Mouse (Mus musculus) embryonic facial prominence, embryonic 14.5 days (tissue): ENCODE results near the gene Ptprt. TPM values are rescaled to one million over a fixed set of nuclear protein-coding genes. Genes with fewer than 3 reads are reported as not detected.

Experiments
- ATAC-seq: fragments of 200-750 bp; cut with Nextera tagmentation; 2 replicates; pipeline ENCODE4 v1.8.0; 2017; ENCODE audit warnings: low read depth, moderate number of reproducible peaks, moderate TSS enrichment
- DNase-seq: peaks from one replicate; pipeline ENCODE4 v3.0.0-alpha.2; 2015; ENCODE audit warnings: low spot score
- H3K27ac ChIP-seq: fragments of 300-500 bp; sonication (generic); replicated peaks from 2 replicates; pipeline ENCODE4 v1.5.1; 2014; ENCODE audit warnings: low read depth, mild to moderate bottlenecking, low read length, moderate library complexity
- H3K27me3 ChIP-seq: fragments of 300-500 bp; sonication (generic); replicated peaks from 2 replicates; pipeline ENCODE4 v1.6.1; 2014; ENCODE audit warnings: low read length; ENCODE audit not compliant: control insufficient read depth, insufficient read depth
- H3K36me3 ChIP-seq: fragments of 300-500 bp; sonication (generic); 2 replicates; pipeline ENCODE4 v1.6.1; 2014; ENCODE audit warnings: low read length, mixed read lengths; ENCODE audit not compliant: control insufficient read depth, insufficient read depth
- H3K4me1 ChIP-seq: fragments of 300-500 bp; sonication (generic); 2 replicates; pipeline ENCODE4 v1.6.1; 2014; ENCODE audit warnings: antibody characterized with exemption, low read length; ENCODE audit not compliant: control insufficient read depth, insufficient read depth
- H3K4me2 ChIP-seq: fragments of 300-500 bp; sonication (generic); 2 replicates; pipeline ENCODE4 v1.6.1; 2014; ENCODE audit warnings: low read depth, mild to moderate bottlenecking, low read length, moderate library complexity, mixed read lengths
- H3K4me3 ChIP-seq: fragments of 300-500 bp; sonication (generic); 2 replicates; pipeline ENCODE4 v1.5.1; 2014; ENCODE audit warnings: low read depth, mild to moderate bottlenecking, low read length
- H3K9ac ChIP-seq: fragments of 300-500 bp; sonication (generic); 2 replicates; pipeline ENCODE4 v1.6.1; 2014; ENCODE audit warnings: low read depth, mild to moderate bottlenecking, low read length, moderate library complexity, mixed read lengths
- H3K9me3 ChIP-seq: fragments of 300-500 bp; sonication (generic); 2 replicates; pipeline ENCODE4 v1.6.1; 2016; ENCODE audit warnings: low read length; ENCODE audit not compliant: control insufficient read depth
- WGBS: fragments of 180-500 bp; shearing (Covaris S2); extraction: QIAGEN DNeasy Blood & Tissue Kit; methylation state at CpG from one replicate; pipeline ENCODE4 v1.1.7; 2014; 5-methylcytosine and 5-hydroxymethylcytosine counted together
- polyA plus RNA-seq: library from polyadenylated mRNA; unstranded; fragments of >200 nt; fragmentation: Nextera tagmentation; extraction: Ambion mirVana; gene quantifications from 2 replicates; pipeline ENCODE4 v1.2.1, GENCODE M21; 2014

The Ptprt gene
- polyA plus RNA-seq, 1 experiment from 2014 or later, result 3.0 TPM

DNA sequence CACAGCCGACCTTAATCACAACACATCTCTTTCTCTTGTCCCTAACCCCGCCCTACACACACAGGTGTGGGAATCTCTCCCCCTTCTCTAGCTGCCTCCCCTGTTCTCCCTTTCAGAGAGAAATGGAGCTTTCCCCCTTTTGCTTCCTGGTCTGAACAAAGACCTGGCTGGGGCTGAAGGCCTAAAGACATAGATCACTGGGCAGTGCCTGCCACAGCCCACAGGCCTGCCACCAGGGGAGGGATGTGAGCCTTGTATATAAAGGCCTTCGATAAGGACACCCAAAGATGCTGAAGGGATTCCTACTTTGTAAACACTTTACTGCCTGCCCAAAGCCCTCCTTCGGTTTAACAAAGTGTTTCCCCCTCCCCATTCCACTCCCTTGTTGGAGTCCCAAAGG is 786 bp upstream of the Ptprt start:
- DNase-seq, result no peak
- no peak overlapping the region for H3K9ac ChIP-seq

DNA sequence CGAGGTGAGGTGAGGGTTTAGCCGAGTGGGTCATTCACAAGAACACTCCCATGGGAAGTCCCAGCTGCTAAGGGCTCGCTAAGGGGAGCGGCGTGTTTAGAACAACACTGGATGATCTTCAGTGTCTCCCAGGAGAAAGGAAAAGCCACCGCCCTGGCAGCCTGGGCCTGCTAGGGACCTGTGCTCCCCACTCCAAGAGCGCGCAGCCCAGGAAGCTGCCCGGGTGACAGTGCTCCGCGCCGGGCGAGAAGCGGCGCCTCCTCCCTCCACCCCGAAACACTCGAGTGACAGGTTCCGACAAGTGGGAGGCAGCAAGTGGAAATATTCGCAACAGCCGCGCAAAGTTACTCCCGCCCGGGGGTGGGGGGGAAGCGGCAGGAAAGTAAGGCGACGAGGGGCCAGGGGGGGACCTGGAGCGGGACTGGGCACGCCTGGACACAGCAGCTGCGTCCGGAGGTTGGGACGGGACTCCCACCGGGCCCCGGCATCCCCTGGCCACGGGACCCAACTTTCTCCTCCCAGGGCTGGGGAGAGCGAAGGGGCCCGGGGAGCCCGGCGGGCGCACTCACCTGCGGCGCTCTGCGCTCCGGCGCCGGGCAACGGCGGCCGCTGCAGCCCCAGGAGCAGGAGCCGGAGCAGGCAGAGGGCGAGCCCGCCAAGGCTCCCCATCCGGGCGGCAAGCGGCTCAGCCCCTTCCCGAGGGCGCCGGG is 561 bp downstream of the Ptprt start:
- DNase-seq (peak; percentile 20), ATAC-seq (peak; percentile 31; the same call in 1 of the 2 replicates)
- H3K4me3 ChIP-seq, result peak overlapping the region; percentile 54
- H3K36me3 ChIP-seq, result no peaks in the 10 kb centered on the region
- H3K4me1 ChIP-seq, result peaks cover 9% of the 10 kb centered on the region; the same call in 1 of the 2 replicates
- no peak overlapping the region for H3K27ac ChIP-seq
- peak overlapping the region; percentile 37 for H3K9ac ChIP-seq
- H3K9me3 ChIP-seq, result no peaks in the 10 kb centered on the region
- H3K27me3 ChIP-seq, result peaks cover 70% of the 10 kb centered on the region
- 0% methylated on average over 24 of the region's 57 CpGs for WGBS
- H3K4me2 ChIP-seq, result peak overlapping the region; percentile 82

More for the DNA sequence above, 786 bp upstream of the Ptprt start:
- H3K9me3 ChIP-seq, result no peaks in the 10 kb centered on the region
- peak overlapping the region; percentile 82; the same call in 1 of the 2 replicates for H3K4me2 ChIP-seq
- peaks cover 9% of the 10 kb centered on the region; the same call in 1 of the 2 replicates for H3K4me1 ChIP-seq
- no peak for ATAC-seq
- no peak overlapping the region for H3K27ac ChIP-seq
- WGBS, result 13% methylated on average over 4 of the region's 4 CpGs
- H3K36me3 ChIP-seq, result no peaks in the 10 kb centered on the region
- H3K4me3 ChIP-seq, result peak overlapping the region; percentile 54; the same call in 1 of the 2 replicates
- H3K27me3 ChIP-seq, result peaks cover 63% of the 10 kb centered on the region

DNA sequence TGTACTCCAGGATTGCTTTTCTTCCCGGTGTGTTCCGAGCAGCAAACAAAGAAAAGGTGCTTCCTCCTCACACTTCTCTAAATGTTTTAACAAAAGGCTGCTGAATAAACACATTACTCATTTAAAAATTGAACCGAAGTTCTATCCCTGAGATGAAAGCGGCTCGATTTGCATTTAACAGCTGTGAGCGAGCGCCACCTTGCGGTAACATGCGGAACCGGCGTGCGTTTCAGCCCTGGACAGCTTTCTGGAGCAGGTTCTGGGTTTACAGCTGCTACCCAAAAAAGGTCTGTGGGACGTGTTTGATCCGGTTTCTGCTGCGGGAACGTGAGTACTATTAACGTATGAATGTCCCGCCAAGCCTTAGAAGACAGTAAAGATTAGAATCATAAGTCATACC is 1.9 kb downstream of the Ptprt start:
- no peak overlapping the region for H3K27ac ChIP-seq
- DNase-seq (peak; percentile 87), ATAC-seq (no peak)
- peak overlapping the region; percentile 24 for H3K4me3 ChIP-seq
- H3K4me2 ChIP-seq, result peak overlapping the region; percentile 82
- WGBS, result under 1% methylated on average over 18 of the region's 18 CpGs
- H3K9ac ChIP-seq, result no peak overlapping the region
- peaks cover 9% of the 10 kb centered on the region; the same call in 1 of the 2 replicates for H3K4me1 ChIP-seq
- no peaks in the 10 kb centered on the region for H3K9me3 ChIP-seq
- peaks cover 69% of the 10 kb centered on the region for H3K27me3 ChIP-seq
- no peaks in the 10 kb centered on the region for H3K36me3 ChIP-seq

DNA sequence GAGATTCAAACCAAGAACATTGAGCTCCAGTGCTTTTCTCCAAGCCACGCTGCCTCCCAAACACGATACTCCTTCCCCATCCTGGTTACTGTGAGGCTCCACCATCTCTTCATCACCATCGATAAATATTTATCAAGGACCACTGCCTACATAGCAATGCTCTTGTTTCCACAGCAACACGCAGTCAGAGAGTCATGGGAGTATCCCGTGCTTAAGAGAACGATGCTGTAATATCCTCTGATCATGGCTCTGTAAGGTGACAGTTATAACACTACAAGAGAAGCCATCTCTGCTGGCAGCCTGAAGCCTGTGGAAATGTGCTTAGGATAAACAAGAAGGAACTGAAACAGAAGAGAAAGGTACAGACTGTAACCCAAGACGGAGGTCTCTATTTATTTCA is 3.4 kb downstream of the Ptprt start:
- H3K9ac ChIP-seq, result no peak overlapping the region
- H3K36me3 ChIP-seq, result no peaks in the 10 kb centered on the region
- peaks cover 60% of the 10 kb centered on the region for H3K27me3 ChIP-seq
- peaks cover 9% of the 10 kb centered on the region; the same call in 1 of the 2 replicates for H3K4me1 ChIP-seq
- ATAC-seq (no peak), DNase-seq (no peak)
- no peak overlapping the region for H3K27ac ChIP-seq
- H3K4me3 ChIP-seq, result no peak overlapping the region
- H3K9me3 ChIP-seq, result no peaks in the 10 kb centered on the region
- WGBS, result 56% methylated on average over 7 of the region's 7 CpGs
- H3K4me2 ChIP-seq, result no peak overlapping the region

DNA sequence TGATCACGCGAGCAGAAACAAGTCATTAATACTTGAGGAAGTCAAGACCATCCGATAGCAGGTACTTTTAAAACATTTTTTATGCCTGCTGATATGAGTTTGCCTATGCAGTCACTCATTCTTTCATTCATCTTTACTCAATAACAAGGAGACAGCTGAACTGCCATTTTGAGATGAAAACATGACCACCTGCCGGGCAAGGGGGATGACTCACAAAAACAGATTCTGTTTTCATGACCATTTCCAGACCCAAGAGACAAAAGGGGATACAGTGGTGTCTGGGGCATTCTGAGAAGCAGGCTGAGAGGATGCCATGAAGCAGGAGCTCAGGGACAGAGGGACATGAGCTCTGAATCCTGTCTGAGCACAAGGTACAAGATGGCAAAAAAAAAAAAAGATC is 6.5 kb downstream of the Ptprt start:
- Histone ChIP-seq H3K36me3 (no peaks in the 10 kb centered on the region), H3K9ac (no peak overlapping the region), H3K27me3 (peaks cover 28% of the 10 kb centered on the region), H3K4me2 (no peak overlapping the region), H3K4me1 (0 out of 2 replicates have a peak, but pooled peaks cover 3% of the 10 kb centered on the region), H3K27ac (no peak overlapping the region), H3K9me3 (no peaks in the 10 kb centered on the region), H3K4me3 (no peak overlapping the region)
- 86% methylated on average over 4 of the region's 4 CpGs for WGBS
- DNase-seq, result no peak
- ATAC-seq, result no peak

DNA sequence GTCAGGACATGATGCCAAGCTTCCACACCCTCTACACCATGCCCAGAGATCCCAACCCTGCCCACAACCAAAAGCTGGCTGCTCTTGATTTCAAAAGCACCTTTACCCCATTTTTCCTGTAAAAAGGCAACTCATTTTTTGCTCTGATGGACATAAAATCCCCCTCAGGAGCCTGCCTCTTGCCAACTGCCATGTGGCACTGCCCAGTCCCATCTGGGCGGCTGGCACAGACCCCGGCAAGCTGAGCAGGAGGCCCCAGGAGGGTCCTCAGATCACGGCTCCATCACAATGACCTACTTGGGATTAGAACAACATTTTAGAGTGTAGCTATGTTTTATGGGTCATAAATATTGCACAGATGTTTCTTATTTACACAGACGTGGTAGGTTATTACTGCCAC is 22.3 kb downstream of the Ptprt start:
- H3K4me3 ChIP-seq, result no peak overlapping the region
- 38% methylated on average over 4 of the region's 4 CpGs for WGBS
- H3K36me3 ChIP-seq, result no peaks in the 10 kb centered on the region
- H3K9ac ChIP-seq, result no peak overlapping the region
- no peaks in the 10 kb centered on the region for H3K27me3 ChIP-seq
- H3K27ac ChIP-seq, result no peak overlapping the region
- DNase-seq, result no peak
- no peaks in the 10 kb centered on the region for H3K9me3 ChIP-seq
- ATAC-seq, result no peak
- no peak overlapping the region for H3K4me2 ChIP-seq
- H3K4me1 ChIP-seq, result peaks cover 4% of the 10 kb centered on the region; the same call in 1 of the 2 replicates

DNA sequence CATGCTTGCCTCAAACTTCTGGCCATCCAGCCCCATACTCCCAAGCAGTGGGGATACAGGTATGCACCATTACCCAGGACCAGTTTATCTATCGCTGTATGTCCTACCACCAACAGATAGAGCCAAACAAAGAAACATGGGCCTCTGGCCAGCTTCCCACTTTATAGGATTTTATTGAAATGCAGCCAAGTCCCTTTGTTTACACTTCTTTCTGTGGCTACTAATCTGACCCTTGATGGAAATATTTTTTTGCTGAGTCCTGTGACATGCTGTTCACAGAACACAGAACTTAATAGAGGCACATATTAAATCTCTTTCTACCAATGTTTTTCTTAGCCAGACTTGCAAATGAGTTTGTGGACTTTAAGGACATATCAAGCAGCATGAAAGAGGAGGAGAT is 23.4 kb downstream of the Ptprt start:
- WGBS, result 62% methylated on average over 1 of the region's 1 CpGs
- no peak overlapping the region for H3K9ac ChIP-seq

DNA sequence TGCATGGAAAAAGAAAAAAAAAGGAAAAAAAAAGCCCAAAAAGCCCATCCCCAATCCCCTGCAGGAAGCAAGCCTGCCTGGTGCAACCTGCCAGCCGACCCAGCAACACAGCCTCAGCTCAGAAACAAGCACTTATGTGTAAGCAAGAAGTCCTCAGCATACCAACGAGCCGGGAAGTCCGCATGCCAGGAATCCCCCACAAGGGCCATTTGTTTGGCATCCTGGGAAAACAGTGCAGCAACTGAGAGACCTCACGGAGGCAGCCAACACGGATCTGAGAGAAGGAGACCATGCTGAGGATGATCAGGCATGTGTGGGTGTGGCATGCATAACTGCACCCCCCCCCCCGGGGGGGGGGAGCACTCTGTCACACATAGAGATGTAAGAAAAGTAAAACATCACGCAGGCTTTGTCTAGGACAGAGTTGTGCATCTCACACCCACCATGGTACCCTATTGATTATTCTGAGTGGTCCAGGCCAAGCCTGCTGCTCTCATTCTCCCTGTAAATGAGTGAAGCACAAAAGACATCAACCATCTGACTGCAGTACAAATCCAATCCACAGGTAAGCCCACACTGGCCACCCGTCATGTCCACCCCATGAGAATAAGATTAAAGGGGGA is 24.4 kb downstream of the Ptprt start:
- Histone ChIP-seq H3K27me3 (no peaks in the 10 kb centered on the region), H3K27ac (no peak overlapping the region), H3K4me2 (no peak overlapping the region), H3K9ac (no peak overlapping the region), H3K36me3 (no peaks in the 10 kb centered on the region), H3K9me3 (no peaks in the 10 kb centered on the region), H3K4me3 (no peak overlapping the region), H3K4me1 (peaks cover 4% of the 10 kb centered on the region; the same call in 1 of the 2 replicates)
- 34% methylated on average over 9 of the region's 9 CpGs for WGBS
- DNase-seq (peak; percentile 56), ATAC-seq (peak; percentile 70)

More for the DNA sequence above, 23.4 kb downstream of the Ptprt start:
- DNase-seq (no peak), ATAC-seq (no peak)
- H3K4me1 ChIP-seq, result peaks cover 4% of the 10 kb centered on the region; the same call in 1 of the 2 replicates
- no peak overlapping the region for H3K4me2 ChIP-seq
- no peak overlapping the region for H3K27ac ChIP-seq
- no peaks in the 10 kb centered on the region for H3K36me3 ChIP-seq
- H3K27me3 ChIP-seq, result no peaks in the 10 kb centered on the region
- no peak overlapping the region for H3K4me3 ChIP-seq
- no peaks in the 10 kb centered on the region for H3K9me3 ChIP-seq
